Mouse (Mus musculus) gonadal fat pad, adult 2 months (tissue): ENCODE measurements around the gene Topors. TPM values are rescaled to one million over a fixed set of nuclear protein-coding genes. Genes with fewer than 3 reads are reported as not detected.

Source experiments
- polyA plus RNA-seq: library from polyadenylated mRNA; depleted of rRNA; stranded (reverse); fragments of >200 nt; gene quantifications from 2 replicates; pipeline ENCODE4 v1.2.3, GENCODE M21; 2012; rRNA removed

Gene Topors
- polyA plus RNA-seq, 1 experiment: 4.1 TPM

Other genes with a start within 250 kb of the Topors start
- 143 and 158 TPM in 2 replicates for gene Aco1, start 126.8 kb downstream of the Topors start, polyA plus RNA-seq
- 13.0 and 15.0 TPM in 2 replicates for gene Ddx58, start 30.0 kb downstream of the Topors start, polyA plus RNA-seq
- 23.7 and 29.1 TPM in 2 replicates for gene Smim27, start 271 bp downstream of the Topors start, polyA plus RNA-seq
- 85.4 and 99.4 TPM in 2 replicates for gene Ndufb6, start 9.6 kb upstream of the Topors start, polyA plus RNA-seq
- gene Tmem215, start 202.3 kb upstream of the Topors start, polyA plus RNA-seq: 0.08 TPM in 1 of 2 replicates, not detected in the other